Mouse (Mus musculus) ES-E14 (cell line): Measurements from ENCODE around the gene Plekhg2. TPM values are rescaled to one million over a fixed set of nuclear protein-coding genes. Genes with fewer than 3 reads are reported as not detected.

Experiments
- DNase-seq: peaks from one replicate; pipeline ENCODE4 v3.0.0-alpha.2; 2013; ENCODE audit warnings: low read depth, low spot score
- H3K27ac ChIP-seq: 2 replicates; pipeline ENCODE4 v1.5.1; 2012; ENCODE audit warnings: low read depth, mild to moderate bottlenecking, low read length, moderate library complexity, mixed read lengths; ENCODE audit not compliant: poor library complexity, insufficient read depth, severe bottlenecking
- H3K36me3 ChIP-seq: 2 replicates; pipeline ENCODE4 v1.6.1; 2012; ENCODE audit warnings: mild to moderate bottlenecking, low read length, moderate library complexity, mixed read lengths; ENCODE audit not compliant: control insufficient read depth, poor library complexity, insufficient read depth, severe bottlenecking
- H3K4me1 ChIP-seq, 2 experiments: fragments of 150-350 bp in 1 of 2; sonication (generic) in 1 of 2; 2 replicates each; pipeline ENCODE4 v1.6.1; 2012; ENCODE audit warnings: low read length in 2 of 2, mild to moderate bottlenecking in 1 of 2, mixed read lengths in 1 of 2; ENCODE audit not compliant: control insufficient read depth in 2 of 2, insufficient read depth in 2 of 2, poor library complexity in 1 of 2
- H3K4me3 ChIP-seq, 2 experiments: fragments of 150-350 bp in 1 of 2; sonication (generic) in 1 of 2; 2 replicates each; pipeline ENCODE4 v1.5.1; 2012; ENCODE audit warnings: low read length in 2 of 2, low read depth in 1 of 2, mild to moderate bottlenecking in 1 of 2, mixed read lengths in 1 of 2; ENCODE audit not compliant: insufficient read depth in 1 of 2, poor library complexity in 1 of 2, severe bottlenecking in 1 of 2
- H3K9ac ChIP-seq: 2 replicates; pipeline ENCODE4 v1.6.1; 2012; ENCODE audit warnings: low read depth, mild to moderate bottlenecking, low read length, mixed read lengths; ENCODE audit not compliant: poor library complexity, insufficient read depth, severe bottlenecking
- H3K9me3 ChIP-seq: fragments of 150-350 bp; sonication (generic); 2 replicates; pipeline ENCODE4 v1.6.1; 2012; ENCODE audit warnings: low read depth, mild to moderate bottlenecking, low read length; ENCODE audit not compliant: control insufficient read depth, insufficient read depth
- CHD2 ChIP-seq: IDR thresholded peaks from 2 replicates; pipeline ENCODE4 v1.6.1; 2014; ENCODE audit warnings: mild to moderate bottlenecking, low read depth, low read length, inconsistent platforms
- HCFC1 ChIP-seq: IDR thresholded peaks from 2 replicates; pipeline ENCODE4 v1.6.1; 2012; ENCODE audit warnings: low read length, inconsistent platforms, borderline replicate concordance; ENCODE audit not compliant: insufficient read depth
- MAFK ChIP-seq: IDR thresholded peaks from 2 replicates; pipeline ENCODE4 v1.6.1; 2014; ENCODE audit warnings: mild to moderate bottlenecking, low read depth, low read length, inconsistent platforms; ENCODE audit not compliant: insufficient read depth
- ZC3H11A ChIP-seq: IDR thresholded peaks from 2 replicates; pipeline ENCODE4 v1.6.1; 2012; ENCODE audit warnings: low read depth, mild to moderate bottlenecking, inconsistent platforms, low read length, borderline replicate concordance
- ZNF384 ChIP-seq: IDR thresholded peaks from 2 replicates; pipeline ENCODE4 v1.6.1; 2012; ENCODE audit warnings: low read depth, low read length, inconsistent platforms
- in situ Hi-C, 2 experiments: fragments of 600-800 bp; cut with MboI; formaldehyde crosslinking; loops; one replicate each; pipeline ENCODE4 v1.15.1; 2025; ENCODE audit warnings: low sequenced_read_pairs in 2 of 2, inconsistent platforms in 1 of 2; ENCODE audit not compliant: unreplicated experiment in 2 of 2
- total RNA-seq: library from RNA; depleted of rRNA; stranded (reverse); fragments of 300-350 nt; gene quantifications from 2 replicates; pipeline ENCODE4 v1.2.3, GENCODE M21; 2012

The Plekhg2 gene
- total RNA-seq, 1 experiment = 15.0 TPM

DNA sequence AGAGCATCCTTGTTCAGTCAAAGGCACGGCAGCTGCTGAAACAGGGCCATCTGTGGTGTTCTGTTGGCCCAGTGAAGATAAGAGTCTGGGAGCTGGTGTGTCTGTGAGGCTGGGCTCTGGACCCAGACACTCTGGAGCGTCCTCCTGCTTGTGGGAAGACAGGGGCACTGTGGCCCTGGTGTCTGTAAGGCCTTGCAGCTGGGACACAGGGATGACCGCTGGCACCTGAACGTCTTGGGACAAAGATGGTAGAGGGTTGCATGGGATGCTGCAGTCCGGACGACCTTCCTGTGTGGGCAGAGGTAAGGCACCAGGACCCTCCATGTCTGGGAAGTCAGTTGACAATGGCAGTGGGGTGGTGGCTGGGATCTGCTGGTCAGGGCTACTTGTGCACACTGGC lies 12.1 kb downstream of the Plekhg2 start:
- H3K36me3 ChIP-seq = peaks cover 15% of the 10 kb centered on the region; the same call in 1 of the 2 replicates
- no peak overlapping the region for H3K27ac ChIP-seq
- no peaks in the 10 kb centered on the region for H3K9me3 ChIP-seq
- no peak for TF ChIP-seq MAFK
- TF ChIP-seq CHD2 = no peak
- TF ChIP-seq ZNF384 = no peak
- no peak for TF ChIP-seq ZC3H11A
- TF ChIP-seq HCFC1 = no peak
- DNase-seq = no peak
- H3K9ac ChIP-seq = no peak overlapping the region
- H3K4me1 ChIP-seq = peaks cover 0 to 15% of the 10 kb centered on the region in 2 experiments; a peak in 2 of 4 replicates
- no peak overlapping the region for H3K4me3 ChIP-seq
- in situ Hi-C loops = no loop called here

DNA sequence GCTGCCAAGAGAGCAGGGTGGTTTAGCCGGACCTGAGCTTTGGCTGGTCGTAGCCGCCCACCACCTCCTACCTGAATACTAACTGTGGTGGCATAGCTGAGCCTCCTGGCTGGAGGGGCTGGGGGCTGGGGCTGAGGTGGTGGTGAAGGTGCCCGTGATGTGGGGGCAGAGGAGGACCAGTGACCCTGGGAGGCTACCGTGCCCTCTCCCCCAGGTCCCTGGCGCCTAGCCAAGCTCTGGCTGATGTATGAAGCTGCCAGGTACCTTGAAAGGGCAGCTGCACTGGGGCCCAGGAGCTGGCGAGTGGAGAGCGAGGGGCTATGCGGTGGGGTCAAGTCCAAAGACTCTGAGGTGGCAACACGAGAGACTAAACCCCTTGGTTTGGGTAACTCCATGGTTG lies 12.5 kb downstream of the Plekhg2 start:
- TF ChIP-seq CHD2 = no peak
- TF ChIP-seq ZC3H11A = no peak
- no peak for TF ChIP-seq HCFC1
- TF ChIP-seq MAFK = no peak
- TF ChIP-seq ZNF384 = no peak
- H3K4me3 ChIP-seq = no peak overlapping the region
- H3K36me3 ChIP-seq = peaks cover 18% of the 10 kb centered on the region; the same call in 1 of the 2 replicates
- no peak overlapping the region for H3K9ac ChIP-seq
- H3K9me3 ChIP-seq = no peaks in the 10 kb centered on the region
- no peak overlapping the region for H3K27ac ChIP-seq
- DNase-seq = no peak
- peaks cover 0 to 16% of the 10 kb centered on the region in 2 experiments; a peak in 2 of 4 replicates for H3K4me1 ChIP-seq
- in situ Hi-C loops = no loop called here

DNA sequence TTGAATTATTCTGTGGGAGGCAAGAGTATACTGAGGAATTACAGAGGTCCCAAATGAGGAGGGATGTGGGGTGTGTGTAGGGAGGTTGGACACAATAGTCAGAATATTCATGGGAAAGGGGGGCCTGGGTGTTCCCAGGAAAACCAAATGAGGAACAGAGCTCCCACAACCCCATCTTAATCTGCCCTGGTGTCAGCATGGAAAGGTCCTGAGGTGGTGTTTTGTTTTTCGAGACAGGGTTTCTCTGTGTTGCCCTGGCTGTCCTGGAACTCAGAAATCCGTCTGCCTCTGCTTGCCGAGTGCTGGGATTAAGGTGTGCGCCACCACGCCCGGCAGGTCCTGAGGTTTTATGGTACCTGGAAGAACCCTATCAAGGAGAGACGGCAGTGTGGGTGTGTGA lies 14.0 kb downstream of the Plekhg2 start:
- no peak overlapping the region for H3K4me3 ChIP-seq
- peaks cover 0 to 16% of the 10 kb centered on the region in 2 experiments; a peak in 2 of 4 replicates for H3K4me1 ChIP-seq
- H3K9ac ChIP-seq = no peak overlapping the region
- TF ChIP-seq ZNF384 = no peak
- no peak for TF ChIP-seq HCFC1
- no peak for TF ChIP-seq CHD2
- no peak for TF ChIP-seq ZC3H11A
- TF ChIP-seq MAFK = no peak
- no peaks in the 10 kb centered on the region for H3K9me3 ChIP-seq
- H3K27ac ChIP-seq = no peak overlapping the region; the same call in 1 of the 2 replicates
- in situ Hi-C loops = no loop called here
- peaks cover 27% of the 10 kb centered on the region for H3K36me3 ChIP-seq
- no peak for DNase-seq

DNA sequence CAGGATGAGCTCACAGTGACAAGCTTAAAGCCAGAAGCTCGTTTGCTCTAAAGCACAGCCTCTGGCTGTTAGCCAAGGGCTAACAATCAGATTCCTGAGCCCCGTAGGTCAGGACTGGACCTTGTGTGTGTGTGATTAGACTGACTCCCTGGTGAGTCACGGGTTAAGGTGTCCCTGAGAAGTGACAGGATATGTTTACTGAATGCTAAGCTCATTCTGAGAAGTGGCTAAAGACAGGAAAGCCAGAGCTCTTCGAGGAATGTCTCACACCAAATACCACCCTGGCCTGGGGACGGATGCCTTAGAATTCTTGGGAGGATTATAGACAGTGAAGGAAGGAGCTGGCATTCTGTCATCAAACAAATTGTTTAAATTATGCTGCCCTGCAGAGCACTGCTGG lies 14.4 kb downstream of the Plekhg2 start:
- in situ Hi-C loops = no loop called here
- Histone ChIP-seq H3K4me1 (peaks cover 1 to 16% of the 10 kb centered on the region in 2 experiments; a peak in 3 of 4 replicates), H3K27ac (no peak overlapping the region), H3K36me3 (peaks cover 32% of the 10 kb centered on the region), H3K4me3 (no peak overlapping the region), H3K9me3 (no peaks in the 10 kb centered on the region), H3K9ac (no peak overlapping the region)
- TF ChIP-seq MAFK (no peak), CHD2 (no peak), ZNF384 (no peak), ZC3H11A (no peak), HCFC1 (no peak)
- DNase-seq = no peak

DNA sequence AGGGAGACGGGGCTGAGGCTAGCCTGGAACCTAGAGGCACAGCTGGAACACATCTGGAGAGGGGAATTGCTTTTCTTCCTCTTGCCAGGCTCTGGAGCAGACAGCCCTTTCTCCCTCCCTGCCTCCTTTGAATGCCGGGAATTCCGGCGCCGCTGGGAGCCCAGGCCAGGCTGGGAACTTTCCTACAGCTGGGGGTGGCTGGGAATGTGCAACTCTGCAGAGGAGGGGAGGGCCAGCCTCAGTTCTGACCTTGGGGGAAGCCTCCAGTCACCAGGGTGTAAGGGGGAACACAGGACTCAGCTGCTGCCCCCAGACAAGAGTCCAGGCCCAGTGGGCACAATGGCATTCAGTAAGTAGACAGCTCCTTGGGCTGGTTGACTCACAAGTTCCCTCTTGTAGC lies 15.4 kb downstream of the Plekhg2 start:
- H3K36me3 ChIP-seq = peaks cover 37% of the 10 kb centered on the region
- in situ Hi-C loops = no loop called here
- peaks cover 2 to 8% of the 10 kb centered on the region in 2 experiments; a peak in 3 of 4 replicates for H3K4me1 ChIP-seq
- H3K4me3 ChIP-seq = no peak overlapping the region
- DNase-seq = no peak
- no peak overlapping the region for H3K9ac ChIP-seq
- H3K9me3 ChIP-seq = no peaks in the 10 kb centered on the region
- TF ChIP-seq ZC3H11A = no peak
- no peak for TF ChIP-seq CHD2
- TF ChIP-seq ZNF384 = no peak
- no peak overlapping the region for H3K27ac ChIP-seq
